Mouse (Mus musculus): ENCODE data around the gene Insrr.

GRCm38 (mm10) chr3:87756488-87756887 lies 40.3 kb upstream of the Insrr start:
- TF ChIP-seq POLR2A (IDR thresholded peaks at IDR 0.05; ENCODE audit: control insufficient read depth, extremely low read depth, insufficient read depth, low read length, poor library complexity) (no peak), CTCF (IDR thresholded peaks at IDR 0.05; ENCODE audit: borderline replicate concordance, control insufficient read depth, extremely low read depth, insufficient read depth, low read length, poor library complexity) (no peak)
